Mouse (Mus musculus) hindbrain, embryonic 15.5 days (tissue): ENCODE results near the gene Srp9. TPM values are rescaled to one million over a fixed set of nuclear protein-coding genes. Genes with fewer than 3 reads are reported as not detected.

Experiments used
- ATAC-seq: fragments of 200-750 bp; cut with Nextera tagmentation; 2 replicates; pipeline ENCODE4 v1.8.0; 2017; ENCODE audit warnings: low read depth, moderate number of reproducible peaks, moderate TSS enrichment; ENCODE audit not compliant: low FRiP score
- H3K27ac ChIP-seq: fragments of 300-500 bp; sonication (generic); replicated peaks from 2 replicates; pipeline ENCODE4 v1.5.1; 2015; ENCODE audit warnings: mild to moderate bottlenecking, inconsistent platforms
- H3K27me3 ChIP-seq: fragments of 300-500 bp; sonication (generic); 2 replicates; pipeline ENCODE4 v1.6.1; 2015; ENCODE audit warnings: control low read depth, inconsistent platforms
- H3K36me3 ChIP-seq: fragments of 300-500 bp; sonication (generic); 2 replicates; pipeline ENCODE4 v1.6.1; 2015; ENCODE audit warnings: control low read depth, inconsistent platforms
- H3K4me1 ChIP-seq: fragments of 300-500 bp; sonication (generic); replicated peaks from 2 replicates; pipeline ENCODE4 v1.6.1; 2015; ENCODE audit warnings: control low read depth, inconsistent platforms
- H3K4me2 ChIP-seq: fragments of 300-500 bp; sonication (generic); 2 replicates; pipeline ENCODE4 v1.6.1; 2015; ENCODE audit warnings: moderate library complexity, mild to moderate bottlenecking, inconsistent platforms
- H3K4me3 ChIP-seq: fragments of 300-500 bp; sonication (generic); 2 replicates; pipeline ENCODE4 v1.5.1; 2015; ENCODE audit warnings: mild to moderate bottlenecking, inconsistent platforms
- H3K9ac ChIP-seq: fragments of 300-500 bp; sonication (generic); 2 replicates; pipeline ENCODE4 v1.6.1; 2015; ENCODE audit warnings: inconsistent platforms
- H3K9me3 ChIP-seq: fragments of 300-500 bp; sonication (generic); 2 replicates; pipeline ENCODE4 v1.6.1; 2016; ENCODE audit warnings: control low read depth, inconsistent platforms
- WGBS: fragments of 180-500 bp; shearing (Covaris S2); methylation state at CpG from one replicate; pipeline ENCODE4 v1.1.7; 2015; 5-methylcytosine and 5-hydroxymethylcytosine counted together
- polyA plus RNA-seq: library from polyadenylated mRNA; unstranded; fragments of >200 nt; fragmentation: Nextera tagmentation; extraction: Ambion mirVana; gene quantifications from 2 replicates; pipeline ENCODE4 v1.2.1, GENCODE M21; 2015

Gene Srp9
- polyA plus RNA-seq, 1 experiment from 2014 or later = 127 TPM

- Histone ChIP-seq H3K4me1 (peaks cover 9% of the 10 kb centered on the region), H3K4me3 (no peak overlapping the region), H3K9ac (no peak overlapping the region), H3K9me3 (no peaks in the 10 kb centered on the region), H3K27ac (no peak overlapping the region), H3K4me2 (no peak overlapping the region), H3K36me3 (no peaks in the 10 kb centered on the region), H3K27me3 (no peaks in the 10 kb centered on the region)
- no peak for ATAC-seq
- 76% methylated on average over 13 of the region's 13 CpGs for WGBS
These were observed 16.0 kb upstream of the Srp9 start for GRCm38 (mm10) chr1:182108397-182109099.

DNA sequence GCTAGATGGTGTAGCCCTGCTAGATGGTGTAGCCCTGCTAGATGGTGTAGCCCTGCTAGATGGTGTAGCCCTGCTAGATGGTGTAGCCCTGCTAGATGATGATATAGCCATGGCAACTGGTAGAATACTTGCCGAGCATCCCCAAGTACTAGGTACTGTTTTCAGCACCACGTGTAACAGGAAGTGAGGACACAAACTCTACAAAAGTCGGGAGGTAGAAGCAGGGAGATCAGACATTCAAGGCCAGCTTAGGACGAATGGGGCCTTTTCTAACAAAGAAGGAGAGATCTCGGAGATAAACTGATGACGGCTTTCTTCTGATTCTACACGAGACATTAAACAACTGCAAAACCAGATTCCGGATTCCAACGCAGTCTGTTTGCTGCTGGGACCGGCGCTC, 14.4 kb upstream of the Srp9 start:
- no peak overlapping the region for H3K4me2 ChIP-seq
- WGBS = 88% methylated on average over 11 of the region's 11 CpGs
- H3K9me3 ChIP-seq = no peaks in the 10 kb centered on the region
- no peak overlapping the region for H3K4me3 ChIP-seq
- no peaks in the 10 kb centered on the region for H3K36me3 ChIP-seq
- no peak for ATAC-seq
- H3K9ac ChIP-seq = no peak overlapping the region
- peaks cover 18% of the 10 kb centered on the region for H3K4me1 ChIP-seq
- H3K27ac ChIP-seq = no peak overlapping the region
- no peaks in the 10 kb centered on the region for H3K27me3 ChIP-seq

DNA sequence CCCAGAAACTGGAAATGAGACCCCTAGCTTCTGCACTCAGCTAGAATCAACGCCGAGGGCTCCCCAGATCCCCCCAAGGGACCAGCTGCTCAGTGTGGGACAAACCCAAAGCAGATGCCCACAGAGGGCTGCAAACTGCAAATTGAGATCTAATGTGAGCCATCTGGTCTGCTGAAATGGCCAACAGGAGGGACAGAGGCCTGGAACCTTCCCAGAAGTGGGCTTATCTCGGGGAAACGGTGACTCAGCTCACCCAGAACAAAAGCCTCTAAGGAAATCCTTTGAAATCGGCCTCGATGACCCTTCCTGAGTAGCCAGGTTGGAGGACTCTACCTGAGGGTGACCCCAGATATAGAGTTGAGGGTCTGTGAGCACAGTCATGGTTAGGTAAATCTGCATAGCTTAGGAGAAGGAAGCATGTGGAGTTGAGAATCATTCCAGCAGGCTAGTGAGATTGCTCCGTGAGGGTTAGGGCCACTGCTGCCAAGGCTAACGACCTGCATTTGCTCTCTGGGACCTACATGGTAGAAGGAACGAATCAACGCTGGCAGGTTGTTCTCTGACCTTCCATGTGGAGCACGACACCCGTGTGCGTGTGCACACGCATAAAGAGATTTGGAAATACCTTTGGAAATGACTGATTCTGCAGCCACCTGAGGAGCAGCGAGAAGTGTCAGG, 13.7 kb upstream of the Srp9 start:
- Histone ChIP-seq H3K36me3 (no peaks in the 10 kb centered on the region), H3K4me3 (no peak overlapping the region), H3K9me3 (no peaks in the 10 kb centered on the region), H3K4me2 (no peak overlapping the region), H3K9ac (no peak overlapping the region), H3K4me1 (peaks cover 18% of the 10 kb centered on the region), H3K27ac (no peak overlapping the region), H3K27me3 (no peaks in the 10 kb centered on the region)
- no peak for ATAC-seq
- 67% methylated on average over 15 of the region's 15 CpGs for WGBS

GRCm38 (mm10) chr1:182111386-182112317, 12.9 kb upstream of the Srp9 start:
- Histone ChIP-seq H3K9ac (no peak overlapping the region), H3K9me3 (no peaks in the 10 kb centered on the region), H3K27ac (no peak overlapping the region), H3K36me3 (no peaks in the 10 kb centered on the region), H3K4me2 (no peak overlapping the region), H3K27me3 (no peaks in the 10 kb centered on the region), H3K4me3 (no peak overlapping the region), H3K4me1 (peaks cover 18% of the 10 kb centered on the region)
- WGBS = 66% methylated on average over 14 of the region's 14 CpGs
- peak; percentile 43; the same call in 1 of the 2 replicates for ATAC-seq

GRCm38 (mm10) chr1:182112385-182112784, 12.2 kb upstream of the Srp9 start:
- Histone ChIP-seq H3K9me3 (no peaks in the 10 kb centered on the region), H3K4me2 (no peak overlapping the region), H3K4me1 (peaks cover 18% of the 10 kb centered on the region), H3K36me3 (no peaks in the 10 kb centered on the region), H3K27ac (no peak overlapping the region), H3K4me3 (no peak overlapping the region), H3K27me3 (no peaks in the 10 kb centered on the region), H3K9ac (no peak overlapping the region)
- no peak for ATAC-seq
- WGBS = 93% methylated on average over 15 of the region's 15 CpGs

DNA sequence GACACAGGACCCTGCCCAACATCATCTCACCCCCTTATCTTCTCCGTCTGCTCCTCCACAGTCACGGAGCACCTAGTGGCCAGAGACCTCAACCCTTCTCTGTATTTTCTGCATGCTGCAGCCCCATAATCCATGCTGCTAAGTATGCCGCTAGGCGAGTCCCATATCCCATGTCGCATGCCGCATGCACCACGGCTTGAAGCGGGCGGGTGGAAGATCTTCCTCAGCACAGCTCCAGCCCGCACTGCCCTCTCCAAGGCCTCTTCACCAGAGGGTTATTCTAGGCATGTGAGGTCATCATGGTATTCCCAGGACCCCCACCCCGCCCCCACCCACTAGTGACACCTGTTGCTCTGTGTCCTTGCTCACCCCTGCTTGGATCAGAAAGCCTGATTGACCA, 11.4 kb upstream of the Srp9 start:
- Histone ChIP-seq H3K9me3 (no peaks in the 10 kb centered on the region), H3K27ac (no peak overlapping the region), H3K36me3 (no peaks in the 10 kb centered on the region), H3K4me3 (no peak overlapping the region), H3K27me3 (no peaks in the 10 kb centered on the region), H3K4me2 (no peak overlapping the region), H3K9ac (no peak overlapping the region), H3K4me1 (peaks cover 18% of the 10 kb centered on the region)
- 92% methylated on average over 11 of the region's 11 CpGs for WGBS
- ATAC-seq = no peak

DNA sequence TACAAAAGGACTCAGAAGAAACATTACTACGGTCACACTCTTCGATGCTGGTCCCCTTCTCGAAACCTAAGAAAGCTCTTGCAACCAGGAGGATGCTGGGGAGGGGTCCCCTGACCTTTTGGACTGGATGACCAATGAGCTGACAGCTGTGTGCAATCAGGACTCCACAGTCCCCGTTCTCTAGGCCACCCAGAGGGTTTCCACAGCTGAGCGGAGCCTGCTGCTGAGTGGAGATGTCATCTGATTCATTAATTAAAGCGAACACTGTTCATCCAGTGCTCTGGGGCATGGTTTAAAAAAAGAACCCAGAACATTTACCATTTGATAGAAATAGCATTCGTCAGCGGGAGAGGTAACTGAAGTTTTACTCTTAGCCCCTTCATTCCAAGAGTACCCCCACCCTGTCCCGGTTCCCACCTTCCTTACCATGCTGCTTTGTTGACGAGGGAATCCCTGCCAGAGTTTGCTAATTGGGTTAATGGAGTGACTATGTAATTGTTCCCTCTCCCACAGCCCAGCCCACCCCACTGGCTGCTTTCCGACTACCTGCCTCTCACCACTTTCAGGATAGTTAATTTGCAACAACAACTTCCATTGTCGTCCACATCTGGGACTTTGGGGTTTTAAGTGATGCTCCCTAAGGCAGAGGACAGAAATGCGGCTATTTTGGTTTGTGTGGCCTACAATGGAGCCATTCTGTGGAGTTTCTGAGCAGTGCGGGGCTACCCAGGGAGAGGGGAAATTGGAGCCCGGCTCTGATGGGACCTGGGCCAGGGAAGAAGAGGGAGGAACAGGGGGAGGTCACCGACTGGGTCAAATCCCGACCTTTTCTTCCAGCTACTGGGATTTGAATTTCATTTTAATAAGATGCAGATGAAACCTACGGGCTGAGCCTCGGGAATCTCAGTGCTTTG, 10.7 kb upstream of the Srp9 start:
- 17% methylated on average over 19 of the region's 19 CpGs for WGBS

DNA sequence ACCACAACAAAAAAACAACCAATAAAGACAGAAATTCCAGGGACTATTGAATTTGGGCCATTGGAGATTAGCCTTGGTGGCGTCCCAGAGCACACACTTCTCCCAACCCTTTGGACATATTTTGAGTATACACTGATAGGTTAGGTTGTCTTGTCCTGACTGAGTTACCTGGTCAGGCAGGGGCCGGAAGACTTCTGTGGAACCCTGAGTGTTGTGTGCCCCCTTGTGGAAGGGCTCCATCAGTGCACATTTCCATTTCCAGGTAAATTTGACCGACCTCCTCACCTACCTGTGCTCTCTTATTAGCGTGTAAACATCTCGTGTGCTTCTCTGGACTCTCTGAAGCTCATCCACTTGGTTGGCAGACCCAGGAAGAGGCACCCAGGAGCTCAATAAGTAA, 9.3 kb upstream of the Srp9 start:
- Histone ChIP-seq H3K4me2 (no peak overlapping the region), H3K27ac (no peak overlapping the region), H3K36me3 (no peaks in the 10 kb centered on the region), H3K9ac (no peak overlapping the region), H3K4me1 (peaks cover 18% of the 10 kb centered on the region), H3K27me3 (no peaks in the 10 kb centered on the region), H3K4me3 (no peak overlapping the region), H3K9me3 (no peaks in the 10 kb centered on the region)
- ATAC-seq = no peak
- WGBS = 23% methylated on average over 5 of the region's 5 CpGs

More for the DNA sequence above, 10.7 kb upstream of the Srp9 start:
- no peak overlapping the region for H3K9ac ChIP-seq
- peaks cover 18% of the 10 kb centered on the region for H3K4me1 ChIP-seq
- H3K36me3 ChIP-seq = no peaks in the 10 kb centered on the region
- ATAC-seq = no peak
- H3K4me3 ChIP-seq = no peak overlapping the region
- H3K4me2 ChIP-seq = no peak overlapping the region; the same call in 1 of the 2 replicates
- no peak overlapping the region for H3K27ac ChIP-seq
- no peaks in the 10 kb centered on the region for H3K9me3 ChIP-seq
- H3K27me3 ChIP-seq = no peaks in the 10 kb centered on the region

- Histone ChIP-seq H3K9ac (no peak overlapping the region), H3K27ac (no peak overlapping the region), H3K36me3 (no peaks in the 10 kb centered on the region), H3K4me2 (no peak overlapping the region), H3K4me3 (no peak overlapping the region), H3K27me3 (no peaks in the 10 kb centered on the region), H3K4me1 (peaks cover 18% of the 10 kb centered on the region), H3K9me3 (no peaks in the 10 kb centered on the region)
- 0 out of 2 replicates have a peak, but pooled peaks have one; percentile 66 for ATAC-seq
- 46% methylated on average over 7 of the region's 7 CpGs for WGBS
These were observed 8.7 kb upstream of the Srp9 start for GRCm38 (mm10) chr1:182115651-182116408.

GRCm38 (mm10) chr1:182122413-182122812, 2.1 kb upstream of the Srp9 start:
- no peak overlapping the region for H3K4me2 ChIP-seq
- peaks cover 23% of the 10 kb centered on the region for H3K4me1 ChIP-seq
- H3K9me3 ChIP-seq = no peaks in the 10 kb centered on the region
- ATAC-seq = no peak
- H3K4me3 ChIP-seq = no peak overlapping the region
- H3K36me3 ChIP-seq = no peaks in the 10 kb centered on the region
- WGBS = 91% methylated on average over 4 of the region's 4 CpGs
- H3K27me3 ChIP-seq = 0 out of 2 replicates have a peak, but pooled peaks cover 3% of the 10 kb centered on the region
- no peak overlapping the region for H3K9ac ChIP-seq
- no peak overlapping the region for H3K27ac ChIP-seq
